Mouse (Mus musculus) midbrain, postnatal 0 days (tissue): ENCODE results near the gene Hs3st2. TPM values are rescaled to one million over a fixed set of nuclear protein-coding genes. Genes with fewer than 3 reads are reported as not detected.

ENCODE experiments used
- ATAC-seq: fragments of 200-750 bp; cut with Nextera tagmentation; 2 replicates; pipeline ENCODE4 v1.8.0; 2017; ENCODE audit warnings: moderate number of reproducible peaks, mild to moderate bottlenecking, moderate TSS enrichment, moderate library complexity; ENCODE audit not compliant: low FRiP score
- DNase-seq: peaks from one replicate; pipeline ENCODE4 v3.0.0-alpha.2; 2015; ENCODE audit warnings: low spot score
- H3K27ac ChIP-seq: fragments of 300-500 bp; sonication (generic); 2 replicates; pipeline ENCODE4 v1.5.1; 2014; ENCODE audit warnings: low read depth, mild to moderate bottlenecking, low read length, mixed read lengths
- H3K27me3 ChIP-seq: fragments of 300-500 bp; sonication (generic); 2 replicates; pipeline ENCODE4 v1.6.1; 2014; ENCODE audit warnings: low read length, control low read depth, mixed read lengths; ENCODE audit not compliant: insufficient read depth
- H3K36me3 ChIP-seq: fragments of 300-500 bp; sonication (generic); 2 replicates; pipeline ENCODE4 v1.6.1; 2014; ENCODE audit warnings: low read length, control low read depth, mixed read lengths; ENCODE audit not compliant: insufficient read depth
- H3K4me1 ChIP-seq: fragments of 300-500 bp; sonication (generic); 2 replicates; pipeline ENCODE4 v1.6.1; 2014; ENCODE audit warnings: mild to moderate bottlenecking, control low read depth, antibody characterized with exemption, low read length, mixed read lengths; ENCODE audit not compliant: insufficient read depth
- H3K4me2 ChIP-seq: fragments of 300-500 bp; sonication (generic); 2 replicates; pipeline ENCODE4 v1.6.1; 2014; ENCODE audit warnings: low read depth, mild to moderate bottlenecking, low read length, mixed read lengths; ENCODE audit not compliant: poor library complexity, severe bottlenecking
- H3K4me3 ChIP-seq: fragments of 300-500 bp; sonication (generic); 2 replicates; pipeline ENCODE4 v1.5.1; 2014; ENCODE audit warnings: low read depth, mild to moderate bottlenecking, low read length, moderate library complexity
- H3K9ac ChIP-seq: fragments of 300-500 bp; sonication (generic); replicated peaks from 2 replicates; pipeline ENCODE4 v1.6.1; 2014; ENCODE audit warnings: mild to moderate bottlenecking, low read length, moderate library complexity, mixed read lengths; ENCODE audit not compliant: poor library complexity, severe bottlenecking
- H3K9me3 ChIP-seq: fragments of 300-500 bp; sonication (generic); 2 replicates; pipeline ENCODE4 v1.6.1; 2016; ENCODE audit warnings: low read length, control low read depth
- CTCF ChIP-seq: IDR thresholded peaks from 2 replicates; pipeline ENCODE4 v1.5.1; 2016; ENCODE audit warnings: antibody characterized with exemption, mild to moderate bottlenecking
- WGBS: fragments of 180-500 bp; shearing (Covaris S2); extraction: QIAGEN DNeasy Blood & Tissue Kit; methylation state at CpG from one replicate; pipeline ENCODE4 v1.1.7; 2014; 5-methylcytosine and 5-hydroxymethylcytosine counted together
- polyA plus RNA-seq: library from polyadenylated mRNA; unstranded; fragments of >200 nt; fragmentation: Nextera tagmentation; extraction: Ambion mirVana; gene quantifications from 2 replicates; pipeline ENCODE4 v1.2.1, GENCODE M21; 2015
- total RNA-seq: library from RNA; depleted of rRNA; stranded (reverse); fragments of >200 nt; gene quantifications from 2 replicates; pipeline ENCODE4 v1.2.3, GENCODE M21; 2014

The Hs3st2 gene
- total and polyA plus RNA-seq, 2 experiments from 2014 or later, result 22.5 to 30.5 TPM

DNA sequence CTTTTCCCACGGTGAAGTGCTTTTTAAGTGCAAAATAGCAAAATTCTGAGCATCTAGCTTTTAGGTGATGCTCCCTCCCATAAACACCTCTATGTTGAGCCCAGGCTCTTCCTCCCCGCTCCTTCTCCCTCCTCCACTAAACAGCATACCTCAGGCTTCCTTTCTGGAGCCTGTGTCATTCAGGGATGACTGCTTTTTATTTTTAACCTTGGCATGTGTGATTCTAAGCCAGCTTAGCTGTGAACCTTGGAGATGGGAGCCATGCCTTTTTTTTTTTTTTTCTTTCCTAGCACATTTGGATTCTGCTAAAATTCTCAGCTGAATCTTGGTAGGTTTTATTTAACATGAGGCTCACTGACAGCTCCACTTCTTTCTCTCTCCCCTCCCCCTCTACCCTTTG is 3.2 kb downstream of the Hs3st2 start:
- H3K4me2 ChIP-seq, result peak overlapping the region; percentile 94
- peaks cover 19% of the 10 kb centered on the region for H3K27me3 ChIP-seq
- no peaks in the 10 kb centered on the region for H3K36me3 ChIP-seq
- no peaks in the 10 kb centered on the region for H3K9me3 ChIP-seq
- no peak for DNase-seq
- H3K4me1 ChIP-seq, result 0 out of 2 replicates have a peak, but pooled peaks cover 5% of the 10 kb centered on the region
- ATAC-seq, result no peak
- TF ChIP-seq CTCF, result no peak
- no peak overlapping the region for H3K27ac ChIP-seq
- no peak overlapping the region for H3K9ac ChIP-seq
- peak overlapping the region; percentile 63 for H3K4me3 ChIP-seq
- WGBS, result 89% methylated on average over 2 of the region's 2 CpGs

DNA sequence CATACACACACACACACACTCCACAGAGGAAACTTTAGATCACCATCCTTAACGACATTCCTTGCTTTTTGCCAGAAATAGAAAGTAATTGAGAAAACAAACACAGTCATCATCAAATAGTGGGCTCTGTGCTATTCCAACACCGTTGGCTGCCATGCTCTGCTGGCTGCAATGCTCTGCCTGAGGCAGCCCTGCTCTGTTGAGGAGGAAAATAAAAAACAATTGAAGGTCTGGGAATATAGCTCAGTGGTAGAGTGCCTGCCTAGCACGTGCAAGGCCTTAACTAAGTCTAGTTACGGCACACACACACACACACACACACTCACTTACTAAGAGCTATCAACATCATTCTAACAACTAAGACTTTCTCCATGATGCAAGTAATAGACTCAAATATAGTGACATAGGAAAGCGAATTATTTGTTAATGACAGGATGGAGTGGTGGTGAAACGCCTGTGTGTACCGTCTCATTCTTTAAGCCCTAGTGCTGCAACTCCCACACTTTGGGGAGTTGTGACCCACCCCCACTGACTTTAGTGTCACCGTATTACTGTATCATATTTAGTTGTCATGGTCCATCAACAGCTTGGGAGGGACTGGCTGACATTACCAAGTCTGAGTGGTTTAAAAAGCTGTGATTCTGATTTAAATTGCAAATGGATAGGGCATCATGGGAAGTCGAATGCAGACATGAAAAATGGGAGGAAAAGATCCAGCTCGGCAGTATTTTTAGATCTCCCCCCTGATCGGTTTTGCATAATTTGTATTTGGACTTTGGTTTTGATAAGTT is 19.3 kb downstream of the Hs3st2 start:
- H3K9ac ChIP-seq, result no peak overlapping the region
- H3K27ac ChIP-seq, result no peak overlapping the region
- TF ChIP-seq CTCF, result no peak
- H3K9me3 ChIP-seq, result no peaks in the 10 kb centered on the region
- H3K4me1 ChIP-seq, result no peaks in the 10 kb centered on the region
- H3K4me2 ChIP-seq, result no peak overlapping the region
- 74% methylated on average over 11 of the region's 11 CpGs for WGBS
- DNase-seq, result no peak
- no peak overlapping the region for H3K4me3 ChIP-seq
- no peaks in the 10 kb centered on the region for H3K27me3 ChIP-seq
- ATAC-seq, result no peak
- no peaks in the 10 kb centered on the region for H3K36me3 ChIP-seq

DNA sequence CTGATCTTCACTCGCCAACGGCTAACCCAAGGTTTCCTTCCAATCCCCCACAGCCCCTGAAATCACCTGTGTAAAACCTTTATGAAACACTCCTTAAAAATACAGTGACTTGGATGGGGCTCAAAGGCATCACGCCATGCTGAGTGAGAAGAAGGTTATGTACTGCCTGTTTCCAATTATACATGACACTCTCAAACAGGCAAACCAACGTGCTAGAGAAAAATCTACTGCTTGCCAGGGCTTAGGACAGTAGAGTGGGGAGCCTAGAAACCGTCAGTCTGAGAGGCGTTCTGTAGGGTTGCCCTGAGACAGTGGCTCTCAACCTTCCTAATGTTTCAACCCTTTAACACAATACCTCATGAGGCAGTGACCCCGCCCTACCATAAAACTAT is 19.8 kb downstream of the Hs3st2 start:
- no peak for ATAC-seq
- Histone ChIP-seq H3K9ac (no peak overlapping the region), H3K4me1 (no peaks in the 10 kb centered on the region), H3K36me3 (no peaks in the 10 kb centered on the region), H3K9me3 (no peaks in the 10 kb centered on the region), H3K4me3 (no peak overlapping the region), H3K4me2 (no peak overlapping the region), H3K27ac (no peak overlapping the region), H3K27me3 (no peaks in the 10 kb centered on the region)
- 84% methylated on average over 7 of the region's 7 CpGs for whole genome bisulfite sequencing
- no peak for TF ChIP-seq CTCF
- DNase-seq, result no peak

DNA sequence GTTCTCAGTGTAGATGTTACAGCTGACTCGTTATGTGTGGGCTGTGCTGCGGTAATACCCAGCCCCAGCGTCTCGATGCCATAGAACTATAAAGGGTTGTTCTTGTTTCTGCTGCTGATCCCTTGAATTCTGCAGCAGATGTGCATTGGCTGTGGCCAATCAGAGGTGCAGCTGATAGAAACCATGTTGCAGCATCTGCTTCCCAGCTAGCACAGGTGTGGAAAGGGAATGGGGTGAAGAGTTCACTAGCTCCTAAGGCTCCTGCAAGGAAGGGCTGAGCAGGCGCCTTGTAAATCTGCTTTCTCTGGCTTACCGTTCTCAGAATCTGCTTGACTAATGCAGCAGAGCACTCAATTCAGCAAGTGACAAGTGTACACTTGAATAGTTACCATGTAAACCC is 45.2 kb downstream of the Hs3st2 start:
- WGBS, result 72% methylated on average over 6 of the region's 6 CpGs
- H3K27me3 ChIP-seq, result no peaks in the 10 kb centered on the region
- H3K36me3 ChIP-seq, result no peaks in the 10 kb centered on the region
- no peak overlapping the region for H3K9ac ChIP-seq
- H3K4me1 ChIP-seq, result no peaks in the 10 kb centered on the region
- no peak for TF ChIP-seq CTCF
- no peak overlapping the region for H3K27ac ChIP-seq
- no peak for ATAC-seq
- H3K9me3 ChIP-seq, result no peaks in the 10 kb centered on the region
- no peak overlapping the region for H3K4me3 ChIP-seq
- H3K4me2 ChIP-seq, result no peak overlapping the region
- DNase-seq, result no peak

DNA sequence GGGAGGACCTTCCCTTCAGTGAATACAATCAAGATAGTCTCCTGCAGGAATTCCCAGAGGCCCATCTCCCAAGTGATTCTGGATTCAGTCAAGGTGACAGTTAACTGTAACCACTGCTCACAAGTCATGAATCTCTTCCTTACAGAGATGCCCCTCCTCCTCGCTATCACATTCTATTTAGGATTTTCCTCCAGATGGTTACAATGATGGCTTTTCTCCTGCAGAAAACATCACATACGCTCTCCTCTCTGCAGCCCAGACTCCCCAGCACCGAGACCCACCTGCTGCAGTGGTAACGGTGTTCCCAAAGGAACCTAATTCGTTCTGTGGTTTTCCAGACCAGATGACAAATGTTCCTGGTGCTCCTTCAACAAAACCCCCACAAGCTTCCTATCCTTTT is 49.5 kb downstream of the Hs3st2 start:
- Histone ChIP-seq H3K9ac (no peak overlapping the region), H3K27me3 (no peaks in the 10 kb centered on the region), H3K9me3 (no peaks in the 10 kb centered on the region), H3K27ac (no peak overlapping the region), H3K4me1 (no peaks in the 10 kb centered on the region), H3K4me3 (no peak overlapping the region), H3K36me3 (no peaks in the 10 kb centered on the region), H3K4me2 (no peak overlapping the region)
- no peak for TF ChIP-seq CTCF
- ATAC-seq, result no peak
- DNase-seq, result no peak
- WGBS, result 85% methylated on average over 5 of the region's 5 CpGs

DNA sequence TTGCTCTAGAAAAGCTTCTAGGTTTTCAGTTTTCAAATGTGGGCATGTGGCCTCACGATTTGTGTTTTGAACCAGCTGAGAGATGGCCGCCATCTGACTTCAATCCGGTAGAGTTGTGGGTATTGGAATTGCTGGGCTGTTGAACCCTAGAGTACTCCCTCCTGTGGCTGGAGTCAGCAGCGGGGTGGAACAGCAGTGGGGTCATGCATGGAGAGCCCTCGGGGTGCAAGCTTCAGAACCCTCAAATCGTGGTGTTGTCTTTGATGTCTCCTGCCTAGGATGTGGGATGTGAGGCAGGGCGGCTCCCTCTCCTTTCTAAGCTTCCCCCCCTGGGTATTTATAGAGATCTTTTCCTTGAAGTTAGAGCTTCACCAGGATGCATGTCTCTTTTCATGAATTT is 52.7 kb downstream of the Hs3st2 start:
- no peak for TF ChIP-seq CTCF

More for the DNA sequence above, 52.7 kb downstream of the Hs3st2 start:
- WGBS, result 58% methylated on average over 7 of the region's 7 CpGs
- no peaks in the 10 kb centered on the region for H3K27me3 ChIP-seq
- no peaks in the 10 kb centered on the region for H3K36me3 ChIP-seq
- H3K9me3 ChIP-seq, result no peaks in the 10 kb centered on the region
- no peak overlapping the region for H3K9ac ChIP-seq
- H3K4me2 ChIP-seq, result no peak overlapping the region
- ATAC-seq (no peak), DNase-seq (no peak)
- H3K4me1 ChIP-seq, result no peaks in the 10 kb centered on the region
- H3K4me3 ChIP-seq, result no peak overlapping the region
- no peak overlapping the region for H3K27ac ChIP-seq
